Mouse (Mus musculus): ENCODE results near the gene Pskh1. TPM values are rescaled to one million over a fixed set of nuclear protein-coding genes. Genes with fewer than 3 reads are reported as not detected.

Pskh1 gene
- polyA plus RNA-seq, 1 experiment from 2014 or later: 19.5 TPM

GRCm38 (mm10) chr8:105859314-105859713, 40.9 kb upstream of the Pskh1 start:
- ATAC-seq (replicated peaks; ENCODE audit: insufficient number of reproducible peaks, insufficient read depth, low FRiP score, low read depth): no peak
- Histone ChIP-seq H3K4me2 (peak overlapping the region; percentile 75; the same call in 1 of the 2 replicates), H3K9ac (no peak overlapping the region), H3K36me3 (no peaks in the 10 kb centered on the region), H3K27me3 (no peaks in the 10 kb centered on the region), H3K27ac (peak overlapping the region; percentile 56), H3K4me3 (peak overlapping the region; percentile 95; the same call in 1 of the 2 replicates), H3K9me3 (replicated peaks) (no peaks in the 10 kb centered on the region), H3K4me1 (replicated peaks) (peaks cover 56% of the 10 kb centered on the region)
- WGBS: 61% methylated on average over 5 of the region's 5 CpGs

- peak; percentile 98 for ATAC-seq (replicated peaks; ENCODE audit: insufficient number of reproducible peaks, insufficient read depth, low FRiP score, low read depth)
- peak within 1 kb of the TSS; percentile 93 for H3K9ac ChIP-seq
- no peaks in the 10 kb centered on the region for H3K9me3 ChIP-seq (replicated peaks)
- H3K36me3 ChIP-seq: no peaks in the 10 kb centered on the region
- peak within 1 kb of the TSS; percentile 95 for H3K4me3 ChIP-seq
- under 1% methylated on average over 50 of the region's 59 CpGs for WGBS
- H3K4me1 ChIP-seq (replicated peaks): peaks cover 54% of the 10 kb centered on the region
- H3K27ac ChIP-seq: peak within 1 kb of the TSS; percentile 95
- no peaks in the 10 kb centered on the region for H3K27me3 ChIP-seq
- peak within 1 kb of the TSS; percentile 75 for H3K4me2 ChIP-seq
Observed at GRCm38 (mm10) chr8:105860143-105860981, 39.9 kb upstream of the Pskh1 start, which contains the start of gene Nutf2. Gene Nutf2 (plus strand): TSS chr8:105860580.

- Histone ChIP-seq H3K9me3 (replicated peaks) (no peaks in the 10 kb centered on the region), H3K4me2 (peak overlapping the region; percentile 75), H3K27me3 (no peaks in the 10 kb centered on the region), H3K36me3 (peaks cover 11% of the 10 kb centered on the region), H3K9ac (peak overlapping the region; percentile 93), H3K27ac (peak overlapping the region; percentile 95), H3K4me1 (replicated peaks) (peaks cover 42% of the 10 kb centered on the region), H3K4me3 (peak overlapping the region; percentile 95)
- no peak for ATAC-seq (replicated peaks; ENCODE audit: insufficient number of reproducible peaks, insufficient read depth, low FRiP score, low read depth)
- WGBS: 9% methylated on average over 1 of the region's 1 CpGs
Observed at GRCm38 (mm10) chr8:105861951-105862350, 38.3 kb upstream of the Pskh1 start.

- no peak overlapping the region for H3K27ac ChIP-seq
Observed at GRCm38 (mm10) chr8:105866364-105867029, 33.7 kb upstream of the Pskh1 start.

GRCm38 (mm10) chr8:105874301-105874700, 25.9 kb upstream of the Pskh1 start:
- H3K9me3 ChIP-seq (replicated peaks): no peaks in the 10 kb centered on the region
- no peak overlapping the region for H3K4me3 ChIP-seq
- peaks cover 27% of the 10 kb centered on the region for H3K4me1 ChIP-seq (replicated peaks)
- H3K36me3 ChIP-seq: peaks cover 43% of the 10 kb centered on the region
- ATAC-seq (replicated peaks; ENCODE audit: insufficient number of reproducible peaks, insufficient read depth, low FRiP score, low read depth): peak; percentile 72; the same call in 1 of the 2 replicates
- H3K9ac ChIP-seq: no peak overlapping the region
- H3K27ac ChIP-seq: peak overlapping the region; percentile 75
- H3K4me2 ChIP-seq: peak overlapping the region; percentile 13
- H3K27me3 ChIP-seq: no peaks in the 10 kb centered on the region
- WGBS: 40% methylated on average over 6 of the region's 6 CpGs

More at GRCm38 (mm10) chr8:105866364-105867029, 33.7 kb upstream of the Pskh1 start:
- H3K4me2 ChIP-seq: no peak overlapping the region
- no peaks in the 10 kb centered on the region for H3K27me3 ChIP-seq
- H3K9me3 ChIP-seq (replicated peaks): no peaks in the 10 kb centered on the region
- no peak overlapping the region for H3K4me3 ChIP-seq
- peaks cover 30% of the 10 kb centered on the region for H3K36me3 ChIP-seq
- H3K9ac ChIP-seq: no peak overlapping the region
- WGBS: 76% methylated on average over 6 of the region's 6 CpGs
- ATAC-seq (replicated peaks; ENCODE audit: insufficient number of reproducible peaks, insufficient read depth, low FRiP score, low read depth): no peak
- H3K4me1 ChIP-seq (replicated peaks): peaks cover 19% of the 10 kb centered on the region

GRCm38 (mm10) chr8:105880754-105881520, 19.3 kb upstream of the Pskh1 start, which contains the start of gene Edc4:
Gene Edc4 (plus strand): TSS chr8:105880881.
- Histone ChIP-seq H3K4me1 (replicated peaks) (peaks cover 18% of the 10 kb centered on the region), H3K4me2 (peak within 1 kb of the TSS; percentile 85), H3K27ac (peak within 1 kb of the TSS; percentile 76), H3K36me3 (peaks cover 53% of the 10 kb centered on the region), H3K9me3 (replicated peaks) (no peaks in the 10 kb centered on the region), H3K4me3 (peak within 1 kb of the TSS; percentile 97), H3K9ac (peak within 1 kb of the TSS; percentile 96), H3K27me3 (no peaks in the 10 kb centered on the region)
- under 1% methylated on average over 45 of the region's 45 CpGs for WGBS
- ATAC-seq (replicated peaks; ENCODE audit: insufficient number of reproducible peaks, insufficient read depth, low FRiP score, low read depth): peak; percentile 75

- Histone ChIP-seq H3K9ac (no peak overlapping the region), H3K4me3 (no peak overlapping the region), H3K27ac (no peak overlapping the region), H3K9me3 (replicated peaks) (no peaks in the 10 kb centered on the region), H3K27me3 (no peaks in the 10 kb centered on the region), H3K4me2 (no peak overlapping the region), H3K4me1 (replicated peaks) (peaks cover 6% of the 10 kb centered on the region), H3K36me3 (peaks cover 78% of the 10 kb centered on the region)
- no peak for ATAC-seq (replicated peaks; ENCODE audit: insufficient number of reproducible peaks, insufficient read depth, low FRiP score, low read depth)
- WGBS: 91% methylated on average over 12 of the region's 12 CpGs
Observed at GRCm38 (mm10) chr8:105889756-105890465, 10.3 kb upstream of the Pskh1 start.

- no peak overlapping the region for H3K4me2 ChIP-seq
- H3K27ac ChIP-seq: no peak overlapping the region
- H3K9ac ChIP-seq: no peak overlapping the region
- H3K4me3 ChIP-seq: no peak overlapping the region
- H3K4me1 ChIP-seq (replicated peaks): peaks cover 6% of the 10 kb centered on the region
- ATAC-seq (replicated peaks; ENCODE audit: insufficient number of reproducible peaks, insufficient read depth, low FRiP score, low read depth): no peak
- H3K27me3 ChIP-seq: no peaks in the 10 kb centered on the region
- no peaks in the 10 kb centered on the region for H3K9me3 ChIP-seq (replicated peaks)
- H3K36me3 ChIP-seq: peaks cover 68% of the 10 kb centered on the region
- 86% methylated on average over 6 of the region's 6 CpGs for WGBS
Observed at GRCm38 (mm10) chr8:105890870-105891269, 9.4 kb upstream of the Pskh1 start.

GRCm38 (mm10) chr8:105892432-105892831, 7.8 kb upstream of the Pskh1 start:
- Histone ChIP-seq H3K36me3 (peaks cover 53% of the 10 kb centered on the region), H3K9me3 (replicated peaks) (no peaks in the 10 kb centered on the region), H3K4me1 (replicated peaks) (peaks cover 6% of the 10 kb centered on the region), H3K9ac (no peak overlapping the region), H3K4me3 (no peak overlapping the region), H3K4me2 (no peak overlapping the region), H3K27ac (no peak overlapping the region), H3K27me3 (no peaks in the 10 kb centered on the region)
- 81% methylated on average over 6 of the region's 6 CpGs for WGBS
- ATAC-seq (replicated peaks; ENCODE audit: insufficient number of reproducible peaks, insufficient read depth, low FRiP score, low read depth): no peak

- ATAC-seq (replicated peaks; ENCODE audit: insufficient number of reproducible peaks, insufficient read depth, low FRiP score, low read depth): peak; percentile 86
- no peaks in the 10 kb centered on the region for H3K27me3 ChIP-seq
- peak within 1 kb of the TSS; percentile 54; the same call in 1 of the 2 replicates for H3K27ac ChIP-seq
- H3K4me2 ChIP-seq: peak within 1 kb of the TSS; percentile 36
- peaks cover 6% of the 10 kb centered on the region for H3K4me1 ChIP-seq (replicated peaks)
- peaks cover 44% of the 10 kb centered on the region for H3K36me3 ChIP-seq
- H3K9ac ChIP-seq: 0 out of 2 replicates have a peak within 1 kb of the TSS, but pooled peaks have one; percentile 14
- 9% methylated on average over 11 of the region's 11 CpGs for WGBS
- H3K9me3 ChIP-seq (replicated peaks): no peaks in the 10 kb centered on the region
- H3K4me3 ChIP-seq: no peak within 1 kb of the TSS
Observed at GRCm38 (mm10) chr8:105893339-105893738, 6.9 kb upstream of the Pskh1 start, which contains the start of gene Nrn1l. Gene Nrn1l (plus strand): TSS chr8:105893567.
